Mouse (Mus musculus) gonadal fat pad, adult 2 months (tissue): ENCODE measurements around the gene Phc2. TPM values are rescaled to one million over a fixed set of nuclear protein-coding genes. Genes with fewer than 3 reads are reported as not detected.
"Not testable (repeated sequence)": the region's sequence is repeated elsewhere in the genome, so short reads cannot be mapped to it uniquely, and the experiment has no call there.

Experiments used
- DNase-seq: peaks from one replicate; pipeline ENCODE4 v3.0.0-alpha.2; 2012; ENCODE audit warnings: low read depth
- polyA plus RNA-seq: library from polyadenylated mRNA; depleted of rRNA; stranded (reverse); fragments of >200 nt; gene quantifications from 2 replicates; pipeline ENCODE4 v1.2.3, GENCODE M21; 2012

The Phc2 gene
- polyA plus RNA-seq, 1 experiment: 72.2 TPM

DNA sequence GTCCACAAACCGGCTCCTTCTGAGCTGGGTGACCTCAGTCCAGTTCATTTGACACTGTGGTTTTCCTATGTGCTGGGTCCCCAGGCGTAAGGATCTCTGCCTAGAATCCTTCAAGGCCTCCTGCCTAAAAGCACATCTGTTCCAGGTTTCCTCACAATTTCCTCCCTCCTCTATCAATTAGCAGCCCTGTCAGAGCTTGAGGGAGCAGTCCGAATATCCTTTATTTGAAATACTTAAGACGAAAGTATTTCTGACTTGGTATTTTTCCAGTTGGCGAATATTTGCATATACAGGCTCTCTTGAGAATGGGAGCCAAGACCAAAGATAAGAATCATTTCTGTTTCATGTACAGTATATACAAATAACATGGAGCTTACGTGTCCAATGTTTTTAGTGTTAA is 8.6 kb upstream of the Phc2 start:
- no peak for DNase-seq

DNA sequence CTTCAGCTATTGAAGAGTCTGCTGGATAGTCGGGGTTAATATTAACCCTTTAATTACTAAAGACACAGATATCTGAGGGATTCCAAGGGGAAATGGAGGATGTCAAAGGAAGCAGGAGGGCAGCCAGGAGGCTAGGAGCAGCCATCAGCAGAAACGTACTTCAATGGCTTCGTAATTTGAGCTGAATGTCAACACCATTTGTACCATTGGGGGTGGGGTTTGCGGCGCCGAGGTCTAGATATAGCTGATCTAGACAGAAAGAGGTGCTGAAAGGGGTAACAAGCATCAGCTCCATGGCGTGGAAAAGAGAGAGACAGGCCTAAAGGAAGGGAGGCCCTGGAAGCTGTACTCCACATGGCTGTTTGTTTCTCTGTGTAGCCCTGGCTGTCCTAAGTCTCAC is 7.7 kb upstream of the Phc2 start:
- DNase-seq: no peak

DNA sequence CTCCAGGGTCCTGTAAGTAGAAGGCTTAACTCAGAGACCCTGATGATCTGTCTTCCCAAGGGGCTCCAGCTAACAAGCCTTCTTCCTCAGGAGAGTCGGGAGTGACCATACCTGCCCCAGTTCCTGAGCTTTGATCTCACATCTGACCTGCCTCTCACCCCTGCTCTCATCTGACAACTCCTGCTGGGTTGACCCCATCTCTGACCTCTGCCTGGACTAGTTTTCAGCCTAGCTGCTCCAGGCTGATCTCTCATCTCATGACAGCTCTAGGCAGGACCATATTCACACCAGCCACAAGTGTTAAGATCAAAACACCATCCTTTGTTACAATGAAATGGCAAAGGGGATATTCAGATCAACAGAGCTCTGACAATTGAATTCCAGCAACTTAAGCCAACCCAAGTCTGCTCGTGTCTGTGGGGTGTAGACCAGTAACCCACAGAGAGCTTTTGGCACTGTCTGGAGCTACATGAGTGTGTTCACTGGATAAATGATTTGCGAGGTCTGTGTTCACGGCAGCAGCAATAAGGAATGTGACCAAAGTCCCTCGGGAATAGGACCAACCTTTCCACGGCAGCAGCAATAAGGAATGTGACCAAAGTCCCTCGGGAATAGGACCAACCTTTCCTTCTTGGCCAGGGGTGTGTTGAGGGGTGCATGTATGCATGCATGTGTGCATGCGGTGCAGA is 5.8 kb upstream of the Phc2 start:
- DNase-seq: no peak

GRCm38 (mm10) chr4:128651530-128651929 is 3.0 kb upstream of the Phc2 start:
- DNase-seq: no peak

- no peak for DNase-seq
These were observed 1.8 kb upstream of the Phc2 start for GRCm38 (mm10) chr4:128652584-128653298.

DNA sequence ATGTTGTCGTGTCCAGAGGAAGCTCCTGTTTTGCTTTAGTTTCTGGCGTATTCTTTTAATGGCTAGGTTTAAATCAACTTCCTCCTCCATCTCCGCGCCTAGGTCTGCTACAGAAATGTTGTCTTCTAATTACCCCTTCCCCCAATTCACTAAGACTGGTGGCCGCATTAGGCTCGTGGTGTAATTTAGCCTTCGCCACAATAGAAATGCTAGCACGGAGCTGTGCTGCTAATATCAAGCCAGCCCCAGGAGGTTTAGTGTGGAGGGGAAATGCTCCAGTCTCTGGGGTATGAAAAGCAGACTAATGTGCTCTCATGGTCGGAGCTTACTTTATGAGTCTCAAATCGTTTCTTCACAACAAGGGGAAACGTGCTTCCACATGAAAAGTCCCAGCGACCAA is 944 bp downstream of the Phc2 start:
- DNase-seq: no peak

- no peak for DNase-seq
These were observed 5.7 kb downstream of the Phc2 start for GRCm38 (mm10) chr4:128660196-128660595.

DNA sequence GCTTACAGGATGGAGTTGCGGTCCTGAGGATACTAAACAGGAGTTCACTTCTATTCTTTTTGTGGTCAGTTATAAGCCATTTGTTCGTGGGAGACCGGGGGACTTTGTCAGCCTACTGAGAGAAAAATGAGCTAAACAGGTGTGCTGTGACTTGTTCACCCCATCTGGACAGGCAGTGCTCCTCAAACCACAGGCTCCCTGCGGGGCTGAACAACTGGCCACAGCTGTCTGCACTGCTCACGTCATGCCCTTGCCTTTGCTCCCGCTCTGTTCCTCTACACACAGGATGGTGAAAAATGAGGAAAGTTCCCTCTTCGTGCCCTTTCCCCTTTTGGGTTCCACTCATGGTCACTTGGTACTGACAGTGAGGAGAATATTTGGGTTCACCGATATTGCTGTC is 6.6 kb downstream of the Phc2 start:
- DNase-seq: no peak

DNA sequence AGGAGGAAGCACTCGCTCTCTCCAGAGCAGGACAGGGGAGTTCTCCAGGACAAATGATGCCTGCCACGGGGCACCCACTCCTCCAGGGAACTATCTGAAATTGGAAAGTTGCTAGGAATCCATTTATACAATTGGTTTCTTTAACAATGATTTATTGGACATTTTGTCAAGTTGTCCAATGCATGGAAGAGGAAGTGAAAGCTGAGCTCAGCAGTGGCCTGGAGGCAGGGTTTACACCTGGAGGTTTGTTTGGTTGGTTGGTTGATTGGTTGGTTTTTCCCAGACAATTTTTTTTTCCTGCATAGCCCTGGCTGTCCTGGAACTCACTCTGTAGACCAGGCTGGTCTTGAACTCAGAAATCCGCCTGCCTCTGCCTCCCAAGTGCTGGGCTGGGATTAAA is 9.5 kb downstream of the Phc2 start:
- DNase-seq: no peak

GRCm38 (mm10) chr4:128666362-128666761 is 11.9 kb downstream of the Phc2 start:
- not testable (repeated sequence) for DNase-seq

GRCm38 (mm10) chr4:128667195-128667594 is 12.7 kb downstream of the Phc2 start:
- DNase-seq: not testable (repeated sequence)

DNA sequence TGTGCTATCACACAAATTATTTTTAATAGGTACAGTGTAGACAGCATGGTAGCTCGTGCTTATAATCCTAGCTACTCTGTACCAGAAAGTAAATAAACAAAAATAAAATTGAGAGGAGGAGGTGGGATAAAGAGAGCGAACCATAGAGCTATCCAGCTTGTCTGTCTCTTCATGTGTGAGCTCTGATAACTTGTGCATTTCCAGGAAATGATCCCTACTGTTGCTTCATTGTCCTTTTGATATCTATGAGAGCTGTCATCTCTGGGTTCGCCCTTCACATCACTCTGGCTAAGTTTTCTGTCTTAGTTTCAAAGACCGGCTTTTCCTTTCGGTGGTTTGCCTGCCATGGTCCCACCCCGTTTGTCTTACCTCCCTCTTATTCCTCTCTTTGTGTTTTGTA is 14.7 kb downstream of the Phc2 start:
- no peak for DNase-seq

- DNase-seq: no peak
These were observed 16.2 kb downstream of the Phc2 start for GRCm38 (mm10) chr4:128670566-128671191.

- no peak for DNase-seq
These were observed 18.0 kb downstream of the Phc2 start for GRCm38 (mm10) chr4:128672494-128672893.

DNA sequence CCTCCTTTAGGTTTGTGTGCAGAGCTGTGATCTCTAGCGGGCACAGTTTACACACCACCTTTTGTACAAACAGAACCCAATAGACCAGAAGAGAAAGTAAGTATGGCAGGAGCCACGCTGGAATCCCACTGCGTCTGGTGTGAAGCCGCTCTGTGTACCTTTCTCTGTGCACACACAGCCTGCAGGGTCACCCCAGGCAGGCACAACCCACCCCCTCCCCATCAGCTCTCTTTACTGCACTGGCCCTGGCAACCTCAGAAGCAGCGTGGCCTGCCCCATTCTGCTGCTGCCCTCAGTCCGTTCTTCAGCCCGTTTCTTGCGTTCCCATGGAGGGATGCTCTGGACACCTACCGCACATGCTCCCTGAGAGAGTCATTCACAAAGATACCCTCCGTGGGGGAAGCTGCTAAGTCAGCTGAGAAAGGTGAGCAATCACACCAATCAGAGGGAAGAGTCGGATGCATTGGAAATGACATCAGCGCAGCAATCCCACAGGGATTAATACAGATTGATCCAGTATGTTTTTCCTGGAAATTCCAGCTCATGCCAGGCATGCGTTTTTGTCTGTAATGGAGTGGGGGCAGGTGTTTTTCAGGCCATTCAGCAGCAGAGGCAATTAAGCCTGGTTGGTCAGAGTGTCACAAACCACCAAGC is 24.2 kb downstream of the Phc2 start:
- no peak for DNase-seq

DNA sequence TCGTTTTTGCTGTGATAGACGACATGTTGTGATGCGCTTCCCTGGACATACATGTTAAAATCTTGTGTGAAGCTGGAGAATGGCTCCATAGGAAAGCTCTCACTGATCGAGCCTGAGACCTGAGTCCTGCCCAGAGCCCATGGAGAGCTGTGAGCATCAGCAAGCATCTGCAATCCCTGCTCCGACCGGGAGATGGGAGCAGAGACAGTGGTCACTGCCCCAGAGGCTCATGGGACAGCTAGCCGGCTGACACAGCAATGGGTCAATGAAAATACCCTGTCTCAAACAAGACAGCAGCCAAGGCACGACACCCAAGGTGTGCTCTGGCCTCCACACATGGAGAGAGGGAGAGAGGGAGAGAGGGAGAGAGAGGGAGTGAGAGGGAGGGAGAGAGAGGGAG is 26.6 kb downstream of the Phc2 start:
- no peak for DNase-seq

- DNase-seq: no peak
These were observed 27.8 kb downstream of the Phc2 start for GRCm38 (mm10) chr4:128682281-128682680.

- no peak for DNase-seq
These were observed 29.2 kb downstream of the Phc2 start for GRCm38 (mm10) chr4:128683706-128684105.

DNA sequence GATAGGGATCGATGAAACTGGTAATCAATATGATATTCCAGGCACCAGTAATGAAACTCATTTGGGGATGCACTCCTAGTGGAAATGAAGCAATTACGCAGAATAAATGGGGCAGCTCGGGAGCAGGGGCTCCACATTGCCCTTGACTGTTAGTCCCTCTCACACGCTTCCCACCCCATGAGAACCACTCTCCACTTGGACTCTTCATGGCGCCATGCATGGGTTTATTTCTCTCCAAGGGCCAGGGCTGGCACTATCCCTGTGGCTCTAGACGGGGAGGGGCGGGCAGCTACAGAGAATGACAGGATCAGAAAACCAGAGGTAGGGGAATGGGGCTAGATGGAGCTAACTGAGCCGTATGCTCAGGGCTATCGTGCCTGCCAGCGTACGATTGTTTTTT is 29.6 kb downstream of the Phc2 start:
- DNase-seq: no peak

GRCm38 (mm10) chr4:128688513-128688913 is 34.0 kb downstream of the Phc2 start:
- no peak for DNase-seq

DNA sequence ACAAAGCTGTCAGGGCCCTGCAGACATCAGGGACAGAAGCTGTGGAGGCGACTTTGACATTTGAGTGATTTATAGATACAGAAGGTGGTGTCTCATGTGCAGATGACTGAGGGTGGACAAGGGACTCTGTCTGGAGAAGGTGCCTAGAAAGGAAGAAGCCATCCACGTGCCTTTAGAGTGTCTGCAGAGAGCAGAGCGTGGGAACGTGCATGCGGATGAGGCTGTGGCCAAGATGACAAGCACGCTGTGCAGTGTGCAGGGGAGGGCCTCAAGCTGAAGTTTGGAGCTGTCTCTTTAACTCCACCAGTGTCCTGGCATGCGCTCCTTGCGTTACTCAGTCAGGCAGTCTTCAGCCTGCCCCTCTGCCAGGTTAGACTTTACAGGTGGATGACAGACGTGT is 34.5 kb downstream of the Phc2 start:
- no peak for DNase-seq

- DNase-seq: no peak
These were observed 35.3 kb downstream of the Phc2 start for GRCm38 (mm10) chr4:128689739-128690304.
